Mouse (Mus musculus) adrenal gland, postnatal 25 days (tissue): ENCODE data around the gene AI854703. TPM values are rescaled to one million over a fixed set of nuclear protein-coding genes. Genes with fewer than 3 reads are reported as not detected.
"Not testable (repeated sequence)": the region's sequence is repeated elsewhere in the genome, so short reads cannot be mapped to it uniquely, and the experiment has no call there.

Experiments used
- DNase-seq: peaks from one replicate; pipeline ENCODE4 v3.0.0; 2021; ENCODE audit warnings: mixed read lengths
- total RNA-seq: library from RNA; stranded (reverse); gene quantifications from 2 replicates; pipeline ENCODE4 v1.2.3, GENCODE M21; 2021

Gene AI854703
- total RNA-seq, 1 experiment from 2014 or later, result 3.4 TPM

GRCm38 (mm10) chr6:48614756-48615155, 11.8 kb upstream of the AI854703 start:
- no peak for DNase-seq

- DNase-seq, result no peak
Observed at GRCm38 (mm10) chr6:48620031-48620430, 6.5 kb upstream of the AI854703 start.

- DNase-seq, result not testable (repeated sequence)
Observed at GRCm38 (mm10) chr6:48622186-48622843, 4.2 kb upstream of the AI854703 start.

- peak; percentile 36 for DNase-seq
Observed at GRCm38 (mm10) chr6:48623460-48623859, 3.1 kb upstream of the AI854703 start.

GRCm38 (mm10) chr6:48626984-48627383, 420 bp downstream of the AI854703 start:
- DNase-seq, result peak; percentile 62

GRCm38 (mm10) chr6:48627511-48627924, 954 bp downstream of the AI854703 start:
- no peak for DNase-seq

GRCm38 (mm10) chr6:48628377-48628776, 1.8 kb downstream of the AI854703 start:
- no peak for DNase-seq

GRCm38 (mm10) chr6:48628808-48629660, 2.5 kb downstream of the AI854703 start:
- no peak for DNase-seq

GRCm38 (mm10) chr6:48629661-48630034, 3.1 kb downstream of the AI854703 start:
- DNase-seq, result no peak

GRCm38 (mm10) chr6:48630831-48631230, 4.3 kb downstream of the AI854703 start:
- DNase-seq, result no peak

- DNase-seq, result no peak
Observed at GRCm38 (mm10) chr6:48635105-48635504, 8.5 kb downstream of the AI854703 start.

- no peak for DNase-seq
Observed at GRCm38 (mm10) chr6:48636515-48636914, 10.0 kb downstream of the AI854703 start.

GRCm38 (mm10) chr6:48637811-48638500, 11.4 kb downstream of the AI854703 start:
- DNase-seq, result no peak

- DNase-seq, result no peak
Observed at GRCm38 (mm10) chr6:48638553-48638952, 12.0 kb downstream of the AI854703 start.

- no peak for DNase-seq
Observed at GRCm38 (mm10) chr6:48641391-48641790, 14.8 kb downstream of the AI854703 start.

GRCm38 (mm10) chr6:48642764-48643292, 16.3 kb downstream of the AI854703 start:
- DNase-seq, result no peak

GRCm38 (mm10) chr6:48645660-48646308, 19.2 kb downstream of the AI854703 start:
- DNase-seq, result peak; percentile 69

- DNase-seq, result no peak
Observed at GRCm38 (mm10) chr6:48646309-48646690, 19.7 kb downstream of the AI854703 start.

GRCm38 (mm10) chr6:48646995-48647394, 20.4 kb downstream of the AI854703 start, which contains the start of gene Gimap8:
Gene Gimap8 (plus strand): TSS chr6:48647234.
- no peak for DNase-seq

- no peak for DNase-seq
Observed at GRCm38 (mm10) chr6:48647611-48648010, 21.0 kb downstream of the AI854703 start.

- DNase-seq, result no peak
Observed at GRCm38 (mm10) chr6:48648779-48649178, 22.2 kb downstream of the AI854703 start.

- DNase-seq, result no peak
Observed at GRCm38 (mm10) chr6:48650041-48650440, 23.5 kb downstream of the AI854703 start.
